Mouse (Mus musculus): ENCODE data around the gene Rin3.

Gene Rin3

DNA sequence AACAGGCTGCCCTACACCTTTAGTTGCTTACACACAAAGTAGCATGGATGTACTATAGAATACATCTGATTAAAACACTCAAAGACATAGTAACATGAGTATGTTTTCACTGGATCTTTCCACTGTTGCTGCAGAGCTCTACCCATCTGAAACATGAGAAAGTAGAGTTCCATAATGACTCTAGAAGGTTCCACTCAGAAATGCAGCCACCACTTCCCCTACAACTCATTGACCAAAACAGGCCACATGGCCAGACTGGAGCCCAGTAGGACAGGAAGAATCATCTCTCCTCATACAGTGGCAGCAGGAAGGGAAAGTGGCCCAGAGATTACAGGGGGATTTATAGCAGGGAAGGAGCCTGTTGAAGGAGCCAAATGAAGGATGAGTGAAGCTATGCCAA lies 47.9 kb downstream of the Rin3 start:
- no peak for DNase-seq (ENCODE audit: low spot score in 2 of 2)

DNA sequence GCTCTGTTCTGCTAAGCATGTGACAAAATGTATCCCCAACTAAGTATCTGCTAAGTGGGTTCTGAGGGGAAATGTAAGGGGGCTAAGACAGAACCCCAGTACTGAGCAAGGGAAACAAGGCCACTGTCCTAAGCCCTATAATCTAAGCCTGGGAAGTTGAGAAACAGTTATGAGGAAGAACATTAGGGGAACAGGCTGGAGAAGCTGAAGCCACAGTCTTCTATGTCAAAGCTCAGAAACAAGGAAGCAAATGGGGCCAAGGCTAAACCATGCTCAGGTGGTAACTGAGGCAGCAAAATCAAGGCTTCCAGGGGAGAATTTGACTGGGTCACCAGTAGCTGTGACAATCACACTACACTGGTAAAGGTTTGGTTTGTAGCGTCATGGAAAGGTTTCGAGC lies 50.3 kb downstream of the Rin3 start:
- DNase-seq (ENCODE audit: low spot score in 2 of 2): no peak

DNA sequence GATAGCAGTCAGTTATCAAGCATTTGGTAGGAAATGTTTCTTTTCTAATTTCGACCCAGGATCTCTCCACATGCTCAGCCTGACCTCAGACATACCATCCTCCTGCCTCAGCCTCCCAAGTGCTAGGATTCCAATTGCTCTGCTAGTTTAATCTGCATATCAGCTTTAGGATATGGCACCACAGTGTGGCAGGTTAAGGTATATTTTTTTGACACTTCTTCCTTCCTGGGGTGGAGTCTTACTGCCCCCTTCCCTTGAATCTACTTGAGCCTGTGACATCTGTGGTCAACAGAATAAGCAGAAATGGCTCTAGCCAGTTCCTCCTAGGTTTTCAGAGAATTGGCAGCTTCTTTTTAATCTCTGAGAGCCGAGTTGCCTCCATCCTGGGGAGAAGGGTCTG lies 56.2 kb downstream of the Rin3 start:
- peak in 1 of 2 experiments; percentile 19 for DNase-seq (ENCODE audit: low spot score in 2 of 2)

- DNase-seq (ENCODE audit: low spot score in 2 of 2): no peak
Observed at GRCm38 (mm10) chr12:102340471-102340870, 57.6 kb downstream of the Rin3 start.

DNA sequence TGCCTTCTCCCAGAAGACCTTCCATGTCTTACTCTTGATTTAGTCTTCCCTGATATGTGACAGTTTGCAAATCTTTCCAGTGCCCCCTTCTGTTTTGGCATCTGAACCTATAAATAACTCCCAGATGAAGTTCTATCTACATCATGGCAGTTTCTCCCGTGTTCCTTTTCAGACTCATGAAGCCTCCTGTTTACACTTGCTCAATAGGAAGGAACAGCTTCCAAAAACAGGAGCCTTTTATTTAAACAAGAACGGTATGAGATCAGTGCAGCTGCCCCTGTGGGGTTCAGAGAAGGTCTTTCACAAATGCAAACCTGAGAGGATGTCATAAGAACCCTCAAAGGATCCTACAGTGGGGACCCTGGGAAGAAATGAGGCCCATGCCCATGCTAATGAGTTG lies 59.3 kb downstream of the Rin3 start:
- no peak for DNase-seq (ENCODE audit: low spot score in 2 of 2)

DNA sequence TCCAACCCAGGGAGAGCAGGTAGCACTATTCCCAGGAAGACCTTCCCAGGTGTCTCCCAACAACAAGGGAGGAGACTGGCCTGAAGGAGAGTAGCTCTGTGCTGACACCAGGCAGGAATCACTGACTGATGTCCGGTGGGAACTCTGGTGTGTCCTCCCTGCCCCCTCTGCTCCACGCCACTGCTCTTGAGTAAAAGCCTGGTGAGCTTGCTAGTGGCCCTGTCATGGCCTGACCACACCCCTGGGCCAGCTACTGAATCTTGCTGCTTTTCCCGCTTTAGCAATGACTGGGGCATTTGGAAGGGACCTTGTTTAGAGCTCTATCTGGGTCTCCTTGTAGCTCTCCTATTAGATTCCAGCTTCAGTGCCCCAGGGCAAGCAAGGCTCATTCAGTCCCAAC lies 59.8 kb downstream of the Rin3 start:
- no peak for DNase-seq (ENCODE audit: low spot score in 2 of 2)

GRCm38 (mm10) chr12:102345031-102345815 lies 62.4 kb downstream of the Rin3 start:
- DNase-seq (ENCODE audit: low spot score in 2 of 2): no peak

DNA sequence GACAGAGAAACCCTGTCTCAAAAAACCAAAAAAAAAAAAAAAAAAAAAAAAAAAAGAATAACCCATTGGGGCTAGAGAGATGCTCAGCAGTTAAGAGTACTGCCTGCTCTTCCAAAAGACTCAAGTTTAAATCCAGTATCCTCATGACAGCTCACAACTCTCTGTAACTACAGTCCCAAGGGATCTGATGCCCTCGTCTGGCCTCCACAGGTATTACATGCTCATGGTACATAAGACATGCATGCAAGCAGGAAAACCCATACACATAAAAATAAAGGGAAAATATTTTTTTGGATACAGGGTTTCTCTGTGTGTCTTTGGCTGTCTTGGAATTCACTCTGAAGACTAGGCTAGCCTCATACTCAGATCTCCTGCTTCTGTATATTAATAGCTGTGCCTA lies 63.7 kb downstream of the Rin3 start:
- DNase-seq (ENCODE audit: low spot score in 2 of 2): peak in 1 of 2 experiments; percentile 50

- DNase-seq (ENCODE audit: low spot score in 2 of 2): no peak
Observed at GRCm38 (mm10) chr12:102348447-102348846, 65.6 kb downstream of the Rin3 start.

GRCm38 (mm10) chr12:102350997-102351396 lies 68.1 kb downstream of the Rin3 start:
- no peak for DNase-seq (ENCODE audit: low spot score in 2 of 2)

GRCm38 (mm10) chr12:102354126-102354984 lies 71.5 kb downstream of the Rin3 start:
- DNase-seq (ENCODE audit: low spot score in 2 of 2): no peak

DNA sequence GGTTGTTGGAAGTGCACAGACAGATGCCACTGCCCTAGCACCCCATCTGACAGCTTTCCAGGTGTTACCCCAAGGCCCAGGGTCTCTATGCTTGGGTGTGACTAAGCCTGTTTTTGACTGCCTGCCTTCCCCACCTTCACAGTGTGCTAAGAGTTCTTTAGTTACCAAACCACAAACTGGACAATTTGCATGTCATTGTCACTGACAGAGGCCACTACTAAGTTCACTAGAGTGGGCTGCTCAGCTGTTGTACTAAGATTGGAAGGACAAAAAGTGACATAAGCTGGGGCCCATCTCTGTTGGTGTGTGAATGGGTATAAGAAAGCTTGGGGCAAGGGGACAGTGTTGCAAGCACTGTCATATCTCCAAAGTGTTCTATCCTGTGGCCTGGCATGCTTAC lies 72.9 kb downstream of the Rin3 start:
- no peak for DNase-seq (ENCODE audit: low spot score in 2 of 2)

DNA sequence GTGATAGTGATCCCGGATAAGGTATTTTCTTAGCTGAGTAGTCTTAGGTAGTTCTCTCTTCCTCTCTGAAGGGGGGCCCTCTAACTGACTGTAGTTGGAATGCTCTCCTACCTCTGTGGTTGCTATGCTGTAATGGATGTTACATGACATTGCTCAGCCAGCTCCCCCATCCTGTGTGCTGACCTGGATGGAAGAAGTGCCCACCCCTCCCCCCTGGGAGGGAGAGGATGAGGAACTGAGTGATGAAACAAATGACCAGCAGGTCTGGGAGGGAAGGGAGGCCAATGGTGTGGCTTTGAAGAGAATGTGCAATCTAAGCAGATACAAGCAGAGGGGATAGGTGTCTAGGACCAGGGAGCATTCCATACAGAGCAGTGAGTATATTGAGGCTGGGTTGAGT lies 73.9 kb downstream of the Rin3 start:
- no peak for DNase-seq (ENCODE audit: low spot score in 2 of 2)

- DNase-seq (ENCODE audit: low spot score in 2 of 2): no peak
Observed at GRCm38 (mm10) chr12:102359390-102359789, 76.5 kb downstream of the Rin3 start.

DNA sequence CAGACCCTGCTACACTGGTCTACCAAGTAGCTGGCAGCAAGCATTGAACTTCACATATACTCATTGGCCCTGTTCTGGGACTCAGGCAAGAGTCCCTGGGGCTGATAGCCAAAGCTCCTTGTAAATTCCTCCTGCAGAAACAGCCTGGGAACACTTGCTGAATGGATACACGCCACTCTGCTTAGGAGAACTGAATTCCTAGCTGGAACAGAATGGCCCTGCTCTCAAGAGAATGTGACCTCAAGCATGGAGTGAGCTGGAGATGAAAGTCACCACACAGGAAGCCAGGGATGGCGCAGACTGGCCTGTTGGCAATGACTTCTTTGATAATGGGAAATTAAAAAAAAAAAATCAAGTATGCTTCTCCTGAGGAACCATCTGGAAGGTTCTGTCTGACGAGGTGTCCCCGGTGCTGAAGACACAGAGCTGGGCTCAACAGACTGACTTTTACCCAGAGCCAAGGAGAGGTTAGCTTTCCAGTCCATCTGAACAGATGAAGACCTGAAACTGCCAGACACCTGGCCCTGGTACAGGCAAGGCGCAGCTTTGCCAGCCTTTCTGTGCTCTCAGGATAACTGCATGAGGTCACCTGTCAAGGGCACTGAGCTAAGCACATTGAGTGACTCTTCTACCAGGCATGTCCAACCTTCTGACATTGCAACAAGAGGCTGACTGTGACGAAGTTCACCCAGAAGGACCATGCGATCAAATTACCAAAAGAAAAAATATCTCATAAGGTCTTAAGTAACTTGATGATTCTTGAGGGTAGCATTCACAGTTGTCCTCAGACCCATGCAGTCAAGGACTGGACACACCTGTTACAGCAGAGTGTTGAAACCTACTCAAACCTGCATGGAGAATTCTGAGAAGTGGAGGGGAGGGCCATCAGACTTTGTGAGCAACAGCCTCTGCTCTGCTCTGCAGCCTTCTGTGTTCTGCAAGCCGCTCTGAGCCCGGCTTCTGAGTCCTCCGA lies 78.6 kb downstream of the Rin3 start:
- DNase-seq (ENCODE audit: low spot score in 2 of 2): no peak

DNA sequence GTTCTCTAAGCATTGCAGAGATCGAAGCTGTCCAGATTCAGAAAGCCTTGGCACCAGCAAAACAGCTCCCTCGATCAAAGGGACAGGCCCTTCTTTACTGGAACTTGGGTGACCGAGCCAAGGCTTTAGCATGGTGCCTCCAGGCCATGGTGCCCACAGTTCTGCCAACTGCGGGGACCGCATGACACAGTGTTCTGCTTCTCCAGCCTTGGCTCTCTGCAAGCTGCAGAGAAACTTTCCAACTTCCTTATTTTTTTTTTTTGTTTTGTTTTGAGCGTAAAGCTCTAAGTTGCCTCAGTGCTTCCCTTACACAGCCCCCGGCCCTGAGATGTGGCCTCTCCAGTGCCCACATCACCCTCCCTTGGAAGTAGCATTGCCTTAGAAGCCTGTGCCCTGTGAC lies 82.2 kb downstream of the Rin3 start:
- no peak for DNase-seq (ENCODE audit: low spot score in 2 of 2)

DNA sequence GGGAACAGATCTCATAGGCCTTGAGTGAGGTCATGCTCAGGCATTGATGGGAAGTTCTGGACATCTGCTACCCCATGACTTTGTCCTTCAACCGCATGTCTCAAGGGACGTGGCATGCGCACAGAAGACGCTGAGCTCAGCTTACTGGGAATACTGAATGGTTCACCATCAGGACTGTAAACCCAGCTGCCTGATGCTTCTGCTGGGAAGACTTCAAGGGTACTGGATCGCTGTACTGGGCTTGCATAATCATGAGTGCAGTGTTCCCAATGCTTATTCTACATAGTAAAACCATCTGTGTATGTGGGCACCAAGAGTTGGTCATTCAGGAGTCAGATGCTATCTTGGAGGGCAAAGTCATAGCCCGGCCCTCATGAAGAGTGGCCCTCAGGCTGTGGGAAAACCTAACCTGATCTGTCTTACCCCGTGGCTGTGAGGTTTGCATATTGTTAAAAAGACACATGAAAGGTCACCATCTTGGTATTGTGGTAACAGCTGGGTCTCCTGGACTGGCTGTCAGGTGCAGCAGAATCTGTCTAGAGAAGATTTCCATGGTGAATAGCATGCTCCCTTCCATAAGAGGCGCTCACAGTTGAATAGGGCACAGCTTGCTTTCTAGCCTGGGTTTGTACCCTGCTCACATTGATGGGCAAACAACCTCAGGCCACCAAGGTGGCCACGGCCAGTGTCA lies 83.4 kb downstream of the Rin3 start:
- no peak for DNase-seq (ENCODE audit: low spot score in 2 of 2)

DNA sequence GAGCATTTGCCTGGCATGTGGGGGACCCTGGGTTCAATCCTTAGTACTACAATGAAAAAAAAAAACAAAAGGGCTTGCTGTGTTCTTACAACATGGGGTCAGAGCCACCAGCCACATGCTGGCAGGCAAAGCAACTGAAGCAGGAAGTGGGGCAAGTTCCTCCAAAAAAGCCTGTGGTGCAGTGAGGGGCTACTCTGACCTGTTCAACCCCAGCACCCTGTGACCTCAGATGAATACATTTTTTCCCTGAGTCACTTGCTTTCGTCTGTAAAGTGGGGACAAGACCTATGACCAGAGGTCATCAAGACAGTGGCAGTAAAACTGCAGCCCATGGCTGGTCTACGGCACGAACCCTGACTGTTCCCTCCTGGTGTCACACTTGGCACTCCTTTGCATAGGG lies 84.2 kb downstream of the Rin3 start:
- DNase-seq (ENCODE audit: low spot score in 2 of 2): no peak

GRCm38 (mm10) chr12:102368066-102368465 lies 85.2 kb downstream of the Rin3 start:
- no peak for DNase-seq (ENCODE audit: low spot score in 2 of 2)

DNA sequence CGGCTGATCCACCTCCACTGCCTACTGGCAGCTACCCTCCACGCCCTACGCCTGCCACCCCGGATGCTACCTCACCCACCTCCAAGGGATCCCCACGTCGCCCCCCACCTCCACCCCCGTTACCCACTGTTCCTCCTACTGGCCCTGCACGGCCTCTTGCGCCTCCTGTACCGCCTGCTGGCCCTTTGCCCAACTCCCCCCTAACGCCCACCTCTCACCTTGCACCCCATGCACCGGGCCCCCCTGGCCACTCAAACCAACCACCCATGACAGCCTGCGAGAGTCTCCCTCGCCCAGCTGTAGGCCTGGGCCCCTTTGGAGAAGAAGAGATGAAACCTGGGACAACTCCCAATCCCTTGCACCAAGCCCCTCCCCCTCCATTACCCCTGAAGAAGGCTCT lies 85.7 kb downstream of the Rin3 start:
- no peak for DNase-seq (ENCODE audit: low spot score in 2 of 2)

DNA sequence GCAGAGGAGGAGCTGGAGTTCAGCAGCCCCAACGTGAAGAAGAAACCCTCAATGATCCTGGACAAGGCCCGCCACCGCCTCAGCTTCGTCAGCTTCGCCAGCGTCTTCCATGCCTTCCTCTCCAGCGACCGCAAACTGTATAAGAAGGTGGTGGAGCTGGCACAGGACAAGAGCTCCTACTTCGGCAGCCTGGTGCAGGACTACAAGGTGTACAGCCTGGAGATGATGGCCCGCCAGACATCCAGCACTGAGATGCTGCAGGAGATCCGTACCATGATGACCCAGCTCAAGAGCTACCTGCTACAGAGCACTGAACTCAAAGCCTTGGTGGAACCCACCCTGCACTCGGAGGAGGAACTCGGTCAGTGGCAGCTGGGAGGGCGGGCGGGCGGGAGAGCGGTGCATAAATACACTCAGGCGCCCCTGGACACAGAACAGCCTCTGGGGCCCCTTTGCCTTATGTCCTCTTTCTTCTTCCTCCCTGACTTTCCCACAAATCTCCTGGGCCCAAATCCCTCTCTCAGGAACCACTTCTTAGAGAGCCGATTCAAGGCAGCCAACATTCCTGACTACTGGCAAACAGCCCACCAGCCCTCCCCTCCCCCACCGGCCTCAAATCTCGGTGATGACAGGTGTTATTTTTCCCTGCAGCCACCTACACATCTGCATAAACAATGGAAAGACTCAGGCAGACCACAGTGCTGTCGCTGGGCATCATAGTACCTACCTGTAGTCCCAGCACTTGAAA lies 86.8 kb downstream of the Rin3 start:
- no peak for DNase-seq (ENCODE audit: low spot score in 2 of 2)
